Mouse (Mus musculus) lung, adult 2 months (tissue): ENCODE measurements around the gene Rnf144b.

Experiments
- CTCF ChIP-seq: fragments of 200-500 bp; IDR thresholded peaks from 2 replicates; pipeline ENCODE4 v1.5.1; 2011; ENCODE audit warnings: mild to moderate bottlenecking, low read length, control low read depth; ENCODE audit not compliant: insufficient read depth
- POLR2A ChIP-seq: fragments of 200-500 bp; IDR thresholded peaks from 2 replicates; pipeline ENCODE4 v1.6.1; 2011; ENCODE audit warnings: low read depth, mild to moderate bottlenecking, control low read depth, low read length, borderline replicate concordance; ENCODE audit errors: extremely low read depth

GRCm38 (mm10) chr13:47282221-47282620 lies 159.8 kb downstream of the Rnf144b start:
- TF ChIP-seq CTCF (no peak), POLR2A (no peak)
